Mouse (Mus musculus): Measurements from ENCODE around the gene Mybpc3. TPM values are rescaled to one million over a fixed set of nuclear protein-coding genes. Genes with fewer than 3 reads are reported as not detected.

The Mybpc3 gene
- polyA plus RNA-seq, 1 experiment from 2014 or later: 0.14 TPM

DNA sequence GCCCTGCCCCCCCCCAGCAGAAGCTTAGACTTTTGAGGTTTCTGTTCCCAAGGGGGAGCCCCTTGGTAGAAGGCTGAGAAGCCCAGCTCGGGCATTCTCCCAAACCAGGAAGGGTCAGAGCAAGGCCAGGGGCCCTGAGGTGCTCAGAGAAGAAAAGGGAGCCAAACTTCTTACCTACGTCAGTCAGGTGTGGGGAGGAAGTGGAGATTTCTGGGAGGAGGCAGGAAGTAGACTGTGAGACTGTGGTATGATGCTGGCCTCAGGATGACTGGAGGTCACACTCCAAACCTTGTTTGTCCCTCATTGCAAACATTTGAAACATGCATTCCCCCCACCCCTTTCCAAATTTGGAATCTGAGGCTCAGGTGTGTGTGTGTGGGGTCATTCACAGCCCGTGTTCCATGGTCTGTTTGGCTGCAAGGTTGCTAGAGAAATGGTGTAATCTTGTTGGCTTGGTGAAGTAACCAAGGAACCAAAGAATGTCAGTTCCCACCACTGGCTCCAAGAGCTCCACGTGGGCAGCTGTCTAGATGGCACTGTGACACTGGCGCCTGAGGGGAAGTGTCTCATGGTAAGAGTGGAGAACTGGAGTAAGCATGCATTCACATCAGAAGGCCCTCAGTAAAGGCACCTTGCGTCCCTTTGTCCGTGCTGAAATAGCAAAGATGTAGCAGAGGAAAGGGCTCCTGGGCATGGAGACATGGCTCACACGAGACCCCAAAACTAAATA lies 37.0 kb upstream of the Mybpc3 start:
- Histone ChIP-seq H3K4me2 (no peak overlapping the region), H3K27me3 (peaks cover 11% of the 10 kb centered on the region; the same call in 1 of the 2 replicates), H3K4me1 (peaks cover 13% of the 10 kb centered on the region), H3K36me3 (replicated peaks) (no peaks in the 10 kb centered on the region), H3K27ac (no peak overlapping the region), H3K4me3 (replicated peaks) (no peak overlapping the region), H3K9ac (no peak overlapping the region), H3K9me3 (no peaks in the 10 kb centered on the region)
- 84% methylated on average over 8 of the region's 8 CpGs for WGBS
- no peak for ATAC-seq (ENCODE audit: low FRiP score)

DNA sequence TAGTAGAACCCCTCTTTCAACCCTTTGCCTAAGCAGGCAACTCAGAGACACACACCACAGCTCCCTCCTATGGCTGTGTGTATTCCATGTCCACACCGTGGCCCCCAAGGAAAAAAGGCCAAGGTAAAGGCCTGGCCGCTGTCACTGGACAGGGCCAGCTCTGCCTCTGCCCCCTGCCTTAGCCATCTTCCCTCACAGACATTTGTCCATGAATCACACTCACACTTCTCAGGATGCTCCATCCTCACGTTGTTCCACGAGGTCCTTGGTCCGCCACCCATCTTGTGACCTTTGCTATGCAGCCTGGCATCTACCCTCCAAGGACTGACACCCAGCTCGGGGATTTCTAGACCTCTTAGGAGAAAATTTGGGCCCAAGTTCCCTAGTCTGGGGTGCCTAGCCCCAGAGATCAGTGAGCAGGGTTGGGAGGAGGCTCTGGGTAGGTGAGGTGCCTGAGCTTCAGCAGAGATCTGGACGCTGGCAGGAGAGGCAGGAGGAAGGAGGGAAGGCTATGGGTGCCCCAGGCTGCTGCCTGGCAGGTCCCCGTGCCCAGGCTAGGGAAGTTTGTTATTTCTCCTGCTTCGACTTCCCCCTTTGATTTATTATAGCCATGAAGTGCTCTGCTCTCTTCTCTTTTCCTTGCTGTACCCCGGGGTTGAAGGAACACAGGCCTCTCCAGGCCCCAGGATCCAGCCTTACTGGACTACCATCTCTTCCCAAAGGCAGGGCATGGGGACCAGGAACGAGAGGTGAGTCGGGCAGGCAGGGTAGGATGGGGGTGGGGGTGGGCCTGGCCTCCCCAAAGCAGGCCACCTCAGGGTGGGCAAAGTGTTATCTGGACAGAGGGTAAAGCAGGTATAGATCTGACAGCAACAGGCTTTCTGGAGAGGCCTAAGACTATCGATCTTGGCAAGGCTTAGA lies 35.9 kb upstream of the Mybpc3 start, which contains the start of gene Spi1:
Gene Spi1 (plus strand): TSS at position 616 of the 921 bp plus-strand sequence.
- Histone ChIP-seq H3K4me3 (replicated peaks) (no peak within 1 kb of the TSS), H3K27me3 (peaks cover 11% of the 10 kb centered on the region; the same call in 1 of the 2 replicates), H3K4me2 (no peak within 1 kb of the TSS), H3K4me1 (peaks cover 17% of the 10 kb centered on the region), H3K36me3 (replicated peaks) (no peaks in the 10 kb centered on the region), H3K9ac (no peak within 1 kb of the TSS), H3K27ac (no peak within 1 kb of the TSS), H3K9me3 (no peaks in the 10 kb centered on the region)
- WGBS: 85% methylated on average over 13 of the region's 13 CpGs
- ATAC-seq (ENCODE audit: low FRiP score): no peak

DNA sequence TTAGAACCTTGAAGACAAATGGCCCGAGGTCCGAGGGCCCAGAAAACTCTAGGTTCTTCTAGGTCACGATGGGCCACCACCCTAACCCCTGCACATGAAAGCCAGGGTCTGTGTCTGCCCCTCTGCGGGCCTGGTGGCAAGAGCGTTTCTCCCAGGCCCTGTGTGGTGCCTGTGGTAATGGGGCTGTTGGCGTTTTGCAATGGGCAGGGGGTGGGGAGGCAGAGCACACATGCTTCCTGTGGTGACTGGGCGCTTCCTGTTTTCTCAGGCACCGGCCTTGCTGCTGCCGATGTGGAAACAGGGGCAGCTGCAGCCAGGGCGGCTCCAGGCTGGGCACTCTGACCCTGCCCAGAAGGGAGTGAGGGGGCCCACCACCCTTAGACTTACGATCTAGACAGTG lies 35.1 kb upstream of the Mybpc3 start:
- Histone ChIP-seq H3K9ac (no peak overlapping the region), H3K27ac (no peak overlapping the region), H3K36me3 (replicated peaks) (no peaks in the 10 kb centered on the region), H3K4me1 (peaks cover 17% of the 10 kb centered on the region), H3K9me3 (no peaks in the 10 kb centered on the region), H3K4me3 (replicated peaks) (no peak overlapping the region), H3K4me2 (no peak overlapping the region), H3K27me3 (peaks cover 11% of the 10 kb centered on the region; the same call in 1 of the 2 replicates)
- ATAC-seq (ENCODE audit: low FRiP score): no peak
- WGBS: 78% methylated on average over 11 of the region's 11 CpGs

DNA sequence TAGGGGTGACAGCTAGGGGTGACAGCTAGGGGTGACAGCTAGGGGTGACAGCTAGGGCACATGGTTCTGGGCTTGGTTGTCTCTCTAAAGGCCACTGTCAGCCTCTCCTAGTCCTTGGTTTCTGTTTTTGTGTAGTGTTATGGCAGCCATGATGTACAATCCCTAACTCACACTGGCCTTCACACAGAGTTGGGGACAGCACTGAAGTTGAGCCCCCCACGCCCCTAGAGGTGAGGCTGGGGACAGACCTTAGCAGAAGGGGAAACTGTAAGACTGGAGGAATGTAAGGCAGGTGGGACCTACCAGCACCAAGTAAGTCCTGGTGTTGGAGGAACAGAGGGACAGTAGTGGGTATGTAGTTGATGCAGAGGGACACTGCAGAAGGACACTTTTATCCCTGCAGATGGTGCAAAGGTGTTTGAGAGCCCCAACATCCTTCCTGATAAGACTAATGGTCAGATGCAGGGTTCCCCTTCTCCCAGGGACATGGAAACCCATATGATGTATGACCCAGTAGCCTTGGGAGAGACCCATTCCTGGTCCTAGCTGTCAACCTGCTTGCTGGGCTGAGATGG lies 34.5 kb upstream of the Mybpc3 start:
- no peak overlapping the region for H3K9ac ChIP-seq
- no peak overlapping the region for H3K27ac ChIP-seq
- peaks cover 12% of the 10 kb centered on the region for H3K4me1 ChIP-seq
- no peaks in the 10 kb centered on the region for H3K9me3 ChIP-seq
- no peak overlapping the region for H3K4me2 ChIP-seq
- H3K36me3 ChIP-seq (replicated peaks): no peaks in the 10 kb centered on the region
- peaks cover 6% of the 10 kb centered on the region; the same call in 1 of the 2 replicates for H3K27me3 ChIP-seq
- no peak overlapping the region for H3K4me3 ChIP-seq (replicated peaks)
- no peak for ATAC-seq (ENCODE audit: low FRiP score)
- WGBS: 54% methylated on average over 1 of the region's 1 CpGs

DNA sequence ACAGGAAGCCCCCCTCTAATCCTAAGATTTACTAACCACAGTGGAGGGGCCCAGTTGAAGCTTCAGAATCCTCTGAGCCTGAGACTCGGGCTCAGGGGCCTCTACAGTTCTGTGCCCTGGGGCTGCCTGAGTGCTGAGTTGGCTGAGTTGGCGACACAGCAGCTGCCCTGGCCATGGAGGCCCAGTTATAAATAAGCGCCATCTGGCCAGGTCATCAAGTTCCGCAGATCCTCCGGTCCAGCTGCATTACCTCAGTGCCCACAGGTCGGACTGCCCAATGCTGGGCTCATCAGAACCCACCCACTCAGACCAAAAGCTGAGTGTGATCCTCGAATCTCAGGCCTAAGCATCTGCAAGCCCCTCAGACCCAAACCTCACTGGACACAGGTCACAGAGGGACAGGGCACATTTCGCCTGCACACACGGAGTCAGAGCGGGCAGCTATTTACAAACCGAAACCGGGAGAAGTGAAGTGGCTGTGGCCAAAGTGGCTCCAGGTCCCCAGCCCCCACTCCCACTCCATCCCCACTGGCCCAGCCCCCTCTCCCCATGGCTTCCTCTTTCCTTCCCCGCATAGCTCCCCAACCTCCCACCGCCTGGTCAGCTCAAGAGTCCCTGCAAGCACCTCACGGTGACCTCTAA lies 33.6 kb upstream of the Mybpc3 start:
- no peak overlapping the region for H3K4me3 ChIP-seq (replicated peaks)
- H3K27ac ChIP-seq: no peak overlapping the region
- no peak overlapping the region for H3K9ac ChIP-seq
- WGBS: 83% methylated on average over 15 of the region's 15 CpGs
- no peaks in the 10 kb centered on the region for H3K9me3 ChIP-seq
- no peak for ATAC-seq (ENCODE audit: low FRiP score)
- H3K36me3 ChIP-seq (replicated peaks): no peaks in the 10 kb centered on the region
- 0 out of 2 replicates have a peak, but pooled peaks cover 4% of the 10 kb centered on the region for H3K4me1 ChIP-seq
- no peaks in the 10 kb centered on the region for H3K27me3 ChIP-seq
- H3K4me2 ChIP-seq: no peak overlapping the region

DNA sequence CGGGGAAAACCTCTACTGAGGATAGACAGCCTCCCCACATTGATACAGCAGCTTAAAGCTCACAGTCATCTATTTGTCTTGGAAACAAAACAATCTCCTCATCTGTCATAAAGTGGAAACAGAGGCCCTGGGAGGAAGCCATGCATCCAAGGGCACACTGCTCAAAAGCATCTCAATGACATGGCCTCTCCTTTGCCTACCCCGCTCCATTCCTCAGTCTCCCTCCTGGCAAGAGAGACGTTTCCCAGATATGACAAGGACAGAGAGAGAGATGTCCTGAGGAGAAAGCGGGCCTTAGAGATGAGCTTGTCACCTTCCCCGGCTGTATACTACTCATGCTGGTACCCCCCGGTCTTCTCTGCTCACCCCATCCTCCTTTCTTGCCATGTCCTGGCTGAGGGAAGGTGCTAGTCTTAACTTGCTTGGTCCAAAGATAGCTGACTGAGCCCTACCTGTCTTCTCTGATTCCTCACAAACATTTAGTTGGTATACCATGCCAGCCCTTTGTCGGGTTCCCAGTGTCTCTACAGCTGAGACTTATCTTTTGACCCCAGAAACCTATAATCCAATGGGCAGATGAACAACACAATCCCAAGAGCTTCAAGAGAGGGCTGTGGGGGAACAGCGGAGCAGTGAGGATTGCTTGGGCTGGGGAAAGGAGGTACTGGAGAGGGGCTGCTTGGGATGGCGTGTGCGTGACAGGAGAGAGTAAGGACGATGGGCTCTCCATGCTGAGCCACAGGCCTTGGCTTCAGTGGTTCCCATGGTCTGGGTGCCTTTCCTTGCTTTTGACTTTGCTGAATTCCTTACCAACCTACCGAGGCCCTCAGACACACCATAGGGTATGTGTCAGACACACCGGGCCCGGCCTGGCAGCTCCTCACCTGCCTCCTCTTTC lies 32.2 kb upstream of the Mybpc3 start:
- ATAC-seq (ENCODE audit: low FRiP score): no peak
- Histone ChIP-seq H3K27me3 (no peaks in the 10 kb centered on the region), H3K27ac (no peak overlapping the region), H3K4me1 (0 out of 2 replicates have a peak, but pooled peaks cover 4% of the 10 kb centered on the region), H3K36me3 (replicated peaks) (no peaks in the 10 kb centered on the region), H3K9ac (no peak overlapping the region), H3K9me3 (no peaks in the 10 kb centered on the region), H3K4me3 (replicated peaks) (no peak overlapping the region), H3K4me2 (no peak overlapping the region)
- 84% methylated on average over 14 of the region's 14 CpGs for WGBS

DNA sequence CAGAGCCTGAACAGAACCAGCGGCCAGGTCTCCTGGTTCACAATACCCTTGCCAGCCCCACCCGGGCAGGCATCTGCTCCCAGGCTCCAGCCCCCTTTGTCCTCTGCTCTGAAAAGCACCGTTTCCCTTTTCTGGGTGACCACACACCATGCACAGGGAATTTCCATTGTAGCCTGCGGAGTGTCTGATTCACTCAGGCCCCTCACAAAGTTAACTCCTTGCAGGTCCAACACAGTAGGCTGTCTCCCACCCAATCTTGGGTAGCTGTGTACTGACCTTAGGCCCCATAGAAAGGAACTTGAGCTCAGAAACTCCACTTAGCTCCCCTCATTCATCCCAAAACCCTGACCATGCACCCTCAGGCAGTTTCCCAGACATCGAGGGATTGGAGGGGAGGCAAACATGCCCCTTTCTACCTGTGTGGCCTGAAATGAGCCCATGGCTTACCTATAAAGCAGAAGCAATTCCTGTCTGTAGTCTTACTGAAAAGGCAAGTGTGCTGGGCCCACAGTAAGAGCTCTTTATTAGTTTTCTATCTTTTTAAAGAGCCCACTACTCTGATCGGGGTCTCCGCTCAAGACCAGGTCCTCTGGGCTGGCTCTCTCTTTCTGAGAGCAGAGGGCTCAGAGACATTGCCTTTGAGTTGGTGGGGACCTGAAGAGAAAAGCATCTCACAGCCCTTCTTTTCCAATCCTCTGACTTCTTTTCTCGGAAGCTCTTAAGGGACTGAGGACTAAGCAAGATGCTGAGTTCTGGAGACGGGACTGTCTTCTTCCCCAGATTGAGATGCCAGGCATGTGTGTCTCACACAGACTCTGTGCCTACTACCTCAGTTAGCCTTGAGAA lies 31.3 kb upstream of the Mybpc3 start:
- H3K4me3 ChIP-seq (replicated peaks): no peak overlapping the region
- H3K4me2 ChIP-seq: no peak overlapping the region
- no peak for ATAC-seq (ENCODE audit: low FRiP score)
- no peaks in the 10 kb centered on the region for H3K9me3 ChIP-seq
- no peaks in the 10 kb centered on the region for H3K27me3 ChIP-seq
- H3K9ac ChIP-seq: no peak overlapping the region
- no peaks in the 10 kb centered on the region for H3K36me3 ChIP-seq (replicated peaks)
- no peak overlapping the region for H3K27ac ChIP-seq
- whole genome bisulfite sequencing: 54% methylated on average over 9 of the region's 9 CpGs
- 0 out of 2 replicates have a peak, but pooled peaks cover 4% of the 10 kb centered on the region for H3K4me1 ChIP-seq

DNA sequence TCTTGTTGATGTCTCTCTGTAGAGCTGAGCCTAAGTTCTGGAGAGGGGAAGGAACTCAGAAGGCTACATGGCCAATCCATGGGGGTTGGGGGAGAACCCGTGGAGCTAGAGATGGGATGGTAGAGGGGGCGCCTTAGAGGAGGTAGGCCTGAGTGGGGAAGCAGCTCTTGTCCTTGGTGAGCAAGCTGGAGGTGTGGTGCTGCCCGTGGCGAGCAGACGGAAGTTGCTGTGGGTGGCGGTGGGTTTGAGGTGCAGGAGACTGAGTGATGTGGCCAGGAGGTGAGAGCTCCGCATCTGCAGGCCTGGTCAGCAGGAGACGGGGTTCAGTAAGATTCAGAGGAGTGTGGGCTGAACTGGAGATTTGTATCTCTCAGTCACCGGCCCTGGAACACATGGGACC lies 30.5 kb upstream of the Mybpc3 start:
- no peak overlapping the region for H3K9ac ChIP-seq
- ATAC-seq (ENCODE audit: low FRiP score): no peak
- 0 out of 2 replicates have a peak, but pooled peaks cover 4% of the 10 kb centered on the region for H3K4me1 ChIP-seq
- H3K27ac ChIP-seq: no peak overlapping the region
- H3K36me3 ChIP-seq (replicated peaks): no peaks in the 10 kb centered on the region
- no peaks in the 10 kb centered on the region for H3K9me3 ChIP-seq
- H3K4me2 ChIP-seq: no peak overlapping the region
- H3K27me3 ChIP-seq: no peaks in the 10 kb centered on the region
- WGBS: 87% methylated on average over 9 of the region's 9 CpGs
- H3K4me3 ChIP-seq (replicated peaks): no peak overlapping the region

DNA sequence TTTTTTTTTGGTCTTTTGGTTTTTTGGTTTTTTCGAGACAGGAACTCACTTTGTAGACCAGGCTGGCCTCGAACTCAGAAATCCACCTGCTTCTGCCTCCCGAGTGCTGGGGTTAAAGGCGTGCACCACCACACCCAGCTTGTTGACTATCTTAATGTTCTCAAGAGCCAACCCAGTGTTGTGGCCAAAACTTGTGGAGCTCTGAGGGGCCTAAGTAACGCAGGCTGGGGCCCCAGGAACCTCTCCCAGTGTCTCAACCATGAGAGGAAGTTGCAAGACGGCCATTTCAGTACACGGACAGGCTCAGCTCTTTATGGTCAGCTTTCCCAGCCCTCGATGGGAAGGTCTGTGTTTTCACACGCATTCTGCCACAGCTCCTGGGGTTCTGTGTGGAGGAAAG lies 29.0 kb upstream of the Mybpc3 start:
- no peaks in the 10 kb centered on the region for H3K9me3 ChIP-seq
- no peak overlapping the region for H3K4me2 ChIP-seq
- 84% methylated on average over 9 of the region's 9 CpGs for WGBS
- H3K4me1 ChIP-seq: 0 out of 2 replicates have a peak, but pooled peaks cover 4% of the 10 kb centered on the region
- no peaks in the 10 kb centered on the region for H3K27me3 ChIP-seq
- H3K9ac ChIP-seq: no peak overlapping the region
- ATAC-seq (ENCODE audit: low FRiP score): no peak
- no peak overlapping the region for H3K27ac ChIP-seq
- H3K4me3 ChIP-seq (replicated peaks): no peak overlapping the region
- H3K36me3 ChIP-seq (replicated peaks): no peaks in the 10 kb centered on the region

DNA sequence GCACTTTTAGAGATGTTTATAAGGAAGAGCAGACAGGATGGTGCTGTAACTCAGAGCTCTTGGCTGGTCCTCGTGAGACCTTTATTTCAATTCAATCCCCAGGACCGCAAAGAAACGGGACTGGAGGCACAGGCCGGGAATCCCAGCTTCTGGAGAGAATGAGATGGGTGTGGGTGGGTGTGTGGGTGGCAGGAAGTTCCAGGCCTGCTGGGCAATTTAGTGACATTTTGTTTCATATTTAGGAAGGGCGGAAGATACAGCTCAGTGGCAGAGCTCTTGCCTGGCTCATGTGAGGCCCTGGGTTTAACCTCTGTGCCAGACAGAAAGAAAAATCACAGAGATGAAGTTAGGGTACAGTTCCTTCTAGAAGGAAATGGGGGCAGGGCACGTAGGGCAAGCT lies 27.7 kb upstream of the Mybpc3 start:
- Histone ChIP-seq H3K36me3 (replicated peaks) (no peaks in the 10 kb centered on the region), H3K4me2 (no peak overlapping the region), H3K4me3 (replicated peaks) (no peak overlapping the region), H3K27me3 (no peaks in the 10 kb centered on the region), H3K27ac (no peak overlapping the region), H3K9ac (no peak overlapping the region), H3K4me1 (0 out of 2 replicates have a peak, but pooled peaks cover 4% of the 10 kb centered on the region), H3K9me3 (no peaks in the 10 kb centered on the region)
- ATAC-seq (ENCODE audit: low FRiP score): no peak
- 75% methylated on average over 6 of the region's 6 CpGs for WGBS

All from forebrain, embryonic 12.5 days (tissue).